Mouse (Mus musculus): ENCODE measurements around the gene Ppfibp1.

DNA sequence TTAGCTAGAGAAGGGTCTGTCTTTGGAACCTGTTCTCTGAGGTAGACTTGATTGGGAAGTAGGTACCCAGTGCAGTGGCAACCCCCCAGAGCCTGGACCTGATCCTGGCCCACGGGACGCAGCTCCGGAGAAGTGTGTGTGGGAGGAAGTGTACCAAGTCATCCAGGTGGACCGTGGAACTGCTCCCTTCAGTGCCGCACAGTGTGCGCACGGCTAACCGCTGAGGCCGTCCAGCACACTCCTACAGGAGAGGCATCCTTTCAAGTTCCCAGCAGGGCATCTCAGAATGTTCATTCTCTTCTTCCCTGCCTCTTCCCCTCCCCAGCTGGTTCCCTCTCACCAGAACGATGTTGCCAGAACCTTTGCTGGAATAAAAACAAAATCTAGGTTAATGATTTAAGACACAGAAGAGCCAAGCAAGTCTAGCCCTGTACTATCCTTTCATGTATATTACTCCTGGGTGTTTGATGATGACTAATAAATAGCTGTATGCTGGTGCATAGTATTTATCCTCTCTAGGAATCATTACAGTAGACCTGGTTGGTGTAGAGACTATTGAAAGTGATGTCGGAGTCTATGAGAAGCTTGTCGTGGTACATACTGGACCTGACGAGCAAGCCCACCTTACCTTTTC is 77.0 kb downstream of the Ppfibp1 start:
- TF ChIP-seq CTCF (IDR thresholded peaks at IDR 0.05) (no peak), EP300 (IDR thresholded peaks at IDR 0.05; ENCODE audit: insufficient read depth, low read depth, low read length) (no peak), POLR2A (IDR thresholded peaks at IDR 0.05; ENCODE audit: insufficient read depth, low read depth, low read length) (no peak)

Measured in heart, adult 2 months (tissue).